Mouse (Mus musculus): ENCODE data around the gene Olfr288.

The Olfr288 gene

DNA sequence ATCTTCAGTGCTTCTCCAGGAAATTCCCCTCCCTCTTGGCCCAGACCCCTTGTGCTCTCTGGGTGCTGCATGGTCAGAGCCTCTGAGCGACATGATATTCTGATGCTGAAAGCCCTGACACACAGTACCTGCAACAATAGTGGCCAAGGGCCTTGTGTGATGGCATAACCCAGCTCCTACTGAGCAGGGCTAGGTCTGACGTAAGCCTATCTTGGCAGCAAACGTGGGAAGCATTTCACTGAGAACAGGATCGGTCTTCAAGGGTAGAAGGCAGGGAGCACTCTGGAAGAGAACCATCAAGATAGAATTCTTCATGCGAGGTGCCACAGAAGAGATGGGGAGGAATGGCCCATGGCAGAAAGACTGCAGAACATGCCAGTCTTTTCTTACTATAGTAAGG is 29.8 kb downstream of the Olfr288 start, which contains the start of gene Asb8:
Gene Asb8, minus strand, starts transcription at position 101 of the 400 bp plus-strand sequence.
- no peak for DNase-seq

DNA sequence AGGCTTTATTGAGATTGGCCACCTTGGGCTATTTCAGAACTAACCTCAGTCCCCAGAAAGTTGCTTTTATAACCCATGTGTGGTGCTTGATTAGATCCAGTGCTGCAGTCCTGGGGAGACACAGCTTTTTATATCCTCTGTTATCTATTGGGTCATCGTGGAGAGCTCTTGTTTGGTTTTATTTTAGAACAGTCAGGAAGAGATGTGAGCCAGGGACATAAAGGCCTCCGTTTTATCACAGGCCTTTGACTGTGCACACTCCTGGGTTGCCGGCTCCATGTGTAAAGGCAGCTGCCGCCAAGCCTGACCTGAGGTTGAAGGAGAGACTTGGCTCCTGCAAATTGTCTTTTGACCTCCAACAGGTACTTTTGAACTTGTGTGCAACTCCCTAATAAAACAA is 32.8 kb downstream of the Olfr288 start:
- DNase-seq = no peak

DNA sequence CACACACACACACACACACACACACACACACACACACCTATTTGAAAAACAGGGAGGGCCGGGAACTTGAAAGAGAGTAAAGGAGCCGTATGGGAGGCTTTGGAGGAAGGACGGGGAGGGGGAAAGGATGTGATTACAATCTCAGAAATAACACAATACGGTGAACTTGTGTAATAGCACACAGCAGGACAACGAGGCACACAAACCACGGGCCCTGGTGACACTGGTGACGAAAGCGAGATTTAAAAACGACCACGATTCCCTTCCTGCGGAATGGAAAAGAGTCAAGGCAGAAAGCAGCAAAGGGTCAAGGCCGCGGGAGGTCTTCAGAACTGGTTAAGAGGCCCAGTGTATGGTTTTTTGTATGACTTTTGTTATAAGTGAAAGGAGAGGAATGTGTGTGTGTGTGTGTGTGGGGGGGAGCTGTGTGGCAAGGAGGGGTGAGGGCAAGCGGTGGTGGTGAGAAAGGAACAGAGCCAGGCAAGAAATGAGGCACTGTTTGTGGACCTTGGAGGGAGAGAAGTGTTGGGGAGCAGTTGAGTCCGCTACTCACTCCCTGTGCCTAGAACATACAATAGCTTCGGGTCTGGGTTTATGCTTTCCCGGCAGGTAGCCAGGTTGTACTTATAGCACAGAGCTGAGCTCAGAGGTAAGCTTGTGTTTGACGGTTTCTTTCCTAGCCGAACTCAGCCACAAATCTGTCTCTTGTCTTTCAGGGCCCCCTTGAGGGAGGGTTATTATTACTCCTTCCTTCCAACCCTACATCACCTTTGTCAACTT is 34.1 kb downstream of the Olfr288 start:
- DNase-seq = no peak

DNA sequence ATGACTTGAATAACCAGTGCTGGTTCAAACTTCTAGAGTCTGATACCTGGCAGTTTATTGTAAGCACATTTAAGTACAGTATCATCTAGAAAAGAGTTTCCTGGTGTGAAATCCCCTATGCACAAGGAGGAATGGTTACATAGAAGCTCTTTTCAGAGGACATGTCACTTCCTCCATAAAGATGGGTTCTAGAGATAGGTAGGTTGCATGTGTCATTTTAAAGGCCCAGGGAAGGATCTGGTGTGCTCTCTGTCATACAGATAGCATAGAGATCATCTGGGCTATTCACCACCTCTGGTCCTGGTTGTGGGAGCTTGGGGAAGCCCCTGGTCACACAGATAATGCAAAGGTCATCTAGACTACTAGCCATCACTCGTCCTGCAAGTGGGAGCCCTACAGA is 38.1 kb downstream of the Olfr288 start:
- DNase-seq = no peak

DNA sequence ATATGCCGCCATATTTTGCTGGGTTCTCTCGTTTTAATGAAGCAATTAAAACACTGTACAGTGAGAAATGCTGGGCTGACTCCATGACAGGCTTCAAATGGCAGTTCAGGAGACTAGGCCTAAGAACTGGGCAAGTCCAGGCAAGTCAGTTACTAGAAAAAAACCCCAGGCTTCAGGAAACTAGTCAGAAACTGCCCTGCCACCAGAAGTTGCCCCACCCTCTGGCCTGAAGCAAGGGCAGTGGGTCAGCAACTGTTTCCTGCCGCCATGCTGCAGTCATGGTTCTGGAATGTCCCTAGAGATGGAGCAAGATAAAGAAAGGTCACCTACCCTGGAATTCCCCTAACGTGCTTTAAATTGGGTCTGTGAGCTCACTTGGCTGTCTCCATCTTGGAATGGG is 39.4 kb downstream of the Olfr288 start:
- DNase-seq = no peak

DNA sequence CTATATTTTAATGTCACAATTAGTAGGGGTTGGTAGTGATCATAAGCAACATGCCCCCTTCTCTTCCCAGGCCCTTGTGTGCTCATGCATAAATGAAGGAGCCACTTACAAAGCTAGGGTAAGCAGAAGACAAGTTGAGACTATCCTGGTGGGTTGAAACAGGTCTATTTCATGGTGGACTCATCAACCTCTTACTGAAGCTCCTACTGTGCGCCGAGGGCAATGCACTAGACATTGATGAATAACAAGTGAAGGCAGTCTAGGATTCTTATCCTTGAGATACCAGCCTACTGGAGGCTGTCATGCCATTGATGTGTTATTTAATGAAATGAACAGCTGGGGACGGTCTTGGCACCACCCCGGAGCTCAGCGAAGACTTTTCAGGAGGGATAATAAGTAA is 40.1 kb downstream of the Olfr288 start:
- no peak for DNase-seq

DNA sequence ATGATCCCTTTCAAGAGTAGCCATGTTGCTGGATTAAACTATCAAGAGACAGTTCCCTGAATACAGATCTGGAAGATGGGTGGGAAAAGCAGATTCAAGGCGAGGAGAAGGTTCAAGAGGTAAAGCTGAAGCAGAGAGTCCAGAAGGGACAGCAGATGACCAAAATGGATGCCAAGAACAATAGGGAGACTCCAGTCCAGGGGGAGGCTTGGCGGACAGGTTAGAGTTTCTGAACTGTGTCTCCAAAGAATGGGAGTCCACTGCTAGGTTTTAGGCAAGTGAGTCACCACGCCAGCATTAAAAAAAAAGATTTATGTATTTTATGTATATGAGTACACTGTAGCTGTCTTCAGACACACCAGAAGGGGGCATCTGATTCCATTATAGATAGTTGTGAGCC is 40.7 kb downstream of the Olfr288 start:
- no peak for DNase-seq

DNA sequence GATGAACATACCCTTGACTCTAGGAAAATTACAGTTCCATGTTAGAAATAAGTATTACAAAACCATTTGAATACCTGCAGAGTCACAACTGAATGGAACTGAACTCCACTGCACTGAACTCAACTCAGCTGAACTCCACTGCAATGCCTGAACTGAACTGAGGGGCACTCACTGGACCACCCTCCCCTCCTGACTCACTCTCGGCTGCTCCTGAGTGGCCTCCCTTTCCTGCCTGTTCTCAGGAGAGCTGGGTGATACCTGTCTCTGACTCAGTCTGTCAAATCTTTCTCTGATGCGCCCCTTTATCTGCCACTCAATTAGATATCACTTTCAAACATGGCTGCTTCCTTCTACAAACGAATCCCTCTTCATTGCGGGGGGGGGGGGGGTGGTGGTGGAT is 41.2 kb downstream of the Olfr288 start:
- no peak for DNase-seq

DNA sequence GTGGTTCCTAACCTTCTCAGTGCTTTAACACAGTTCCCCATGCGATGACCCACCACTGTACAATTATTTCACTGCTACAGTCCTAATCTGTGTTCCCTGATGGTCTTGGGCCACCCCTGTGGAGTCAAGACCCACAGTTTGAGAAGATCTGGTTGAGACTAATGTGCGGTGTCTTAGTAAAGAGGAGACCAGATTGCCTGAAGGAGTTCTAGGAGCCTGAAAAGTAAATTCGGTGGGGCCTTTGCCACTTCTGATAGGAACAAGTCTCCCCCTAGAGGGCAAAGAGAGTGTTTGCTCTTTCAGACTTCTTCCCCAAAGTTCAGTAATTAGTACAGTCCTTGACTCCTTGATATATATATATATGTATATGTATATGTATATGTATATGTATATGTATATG is 41.7 kb downstream of the Olfr288 start:
- peak; percentile 48 to 63 for DNase-seq

DNA sequence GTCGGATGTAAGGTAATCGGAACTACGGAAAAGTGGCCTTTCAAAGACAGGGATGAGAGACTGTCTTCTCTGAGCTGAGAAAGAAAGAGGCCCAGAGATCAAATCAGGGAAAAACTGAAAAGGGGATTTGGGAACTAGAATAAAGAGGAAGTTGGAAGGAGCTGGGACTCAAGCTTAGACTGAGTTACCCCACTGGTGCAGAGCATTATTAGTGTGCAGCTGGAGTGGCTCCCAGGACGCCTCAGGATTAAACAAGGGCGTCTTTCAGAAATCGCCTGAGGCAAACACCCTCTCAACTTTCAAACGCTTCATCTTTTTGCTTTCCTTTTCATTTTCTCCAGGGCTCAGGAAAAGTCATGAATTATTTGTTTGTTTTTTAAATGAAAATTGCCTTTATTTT is 42.4 kb downstream of the Olfr288 start:
- DNase-seq = peak in 1 of 2 experiments; percentile 25

DNA sequence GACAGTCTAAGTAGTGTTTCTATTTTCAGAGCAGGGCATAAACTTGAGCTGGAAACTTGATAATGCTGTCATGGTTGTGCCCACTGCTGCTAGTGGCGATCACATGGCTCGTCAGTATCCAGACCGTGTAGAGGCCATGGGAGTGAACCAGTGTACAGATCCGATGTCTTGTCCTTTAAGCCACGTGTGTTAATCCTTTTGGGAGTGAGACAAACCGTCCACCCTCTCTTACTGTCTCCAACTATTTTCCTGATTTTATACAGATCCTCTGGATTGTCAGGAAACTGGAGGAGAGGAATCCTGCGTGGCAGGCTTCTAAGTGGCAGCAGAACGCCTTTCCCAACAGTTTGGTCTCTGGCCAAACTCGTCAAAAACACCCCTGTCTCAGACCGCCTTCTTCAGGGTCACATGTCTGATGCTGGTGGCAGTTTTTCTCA is 46.2 kb downstream of the Olfr288 start:
- DNase-seq = no peak

DNA sequence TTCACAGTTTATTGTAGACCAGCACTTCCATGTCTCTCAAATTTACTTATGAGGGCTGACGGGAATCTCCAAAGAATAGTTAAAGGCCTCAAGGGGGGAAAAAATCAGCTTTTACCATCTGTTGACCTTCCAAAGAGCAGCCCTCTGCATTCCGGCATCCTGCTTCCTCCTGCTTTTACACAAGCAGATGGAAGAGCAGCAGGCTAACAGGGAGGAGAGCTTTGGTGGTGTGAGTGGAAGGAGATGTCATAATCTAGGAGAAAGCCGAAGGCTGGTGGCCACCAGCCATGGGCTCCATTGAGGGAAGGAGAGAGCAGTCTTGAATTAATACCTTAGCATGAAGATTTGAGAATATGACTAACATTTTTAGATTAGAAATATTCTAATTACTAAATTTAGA is 47.0 kb downstream of the Olfr288 start:
- DNase-seq = peak; percentile 41 to 42

DNA sequence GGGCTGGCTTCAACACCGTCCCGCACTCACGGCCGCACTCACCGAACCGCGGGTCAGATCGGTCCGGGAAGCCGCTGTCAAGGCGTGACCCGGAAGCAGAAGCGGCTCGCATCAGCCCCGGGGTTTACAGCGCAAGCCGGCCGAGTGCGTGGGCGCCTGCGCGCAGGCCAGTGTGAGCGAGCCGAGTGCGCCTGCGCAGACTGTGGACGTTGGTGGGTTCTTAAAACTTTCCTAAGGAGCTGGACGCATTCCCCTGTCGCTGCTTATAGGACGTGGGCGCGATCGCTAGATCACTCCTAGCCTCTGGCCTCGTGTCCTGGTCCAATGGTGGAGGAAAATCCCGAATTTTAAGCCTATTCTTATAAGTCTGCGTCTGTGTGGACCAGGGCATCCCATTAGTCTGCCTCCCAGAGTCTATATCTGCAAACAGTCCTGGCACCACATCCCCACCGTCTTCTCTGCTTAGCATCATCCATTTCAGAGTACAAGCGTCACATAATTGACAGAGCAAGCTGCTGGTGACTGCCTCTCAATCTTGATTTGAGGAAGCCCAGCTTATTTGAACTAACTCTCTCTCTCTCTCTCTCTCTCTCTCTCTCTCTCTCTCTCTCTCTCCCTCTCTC is 49.7 kb downstream of the Olfr288 start:
- peak; percentile 96 to 97 for DNase-seq

DNA sequence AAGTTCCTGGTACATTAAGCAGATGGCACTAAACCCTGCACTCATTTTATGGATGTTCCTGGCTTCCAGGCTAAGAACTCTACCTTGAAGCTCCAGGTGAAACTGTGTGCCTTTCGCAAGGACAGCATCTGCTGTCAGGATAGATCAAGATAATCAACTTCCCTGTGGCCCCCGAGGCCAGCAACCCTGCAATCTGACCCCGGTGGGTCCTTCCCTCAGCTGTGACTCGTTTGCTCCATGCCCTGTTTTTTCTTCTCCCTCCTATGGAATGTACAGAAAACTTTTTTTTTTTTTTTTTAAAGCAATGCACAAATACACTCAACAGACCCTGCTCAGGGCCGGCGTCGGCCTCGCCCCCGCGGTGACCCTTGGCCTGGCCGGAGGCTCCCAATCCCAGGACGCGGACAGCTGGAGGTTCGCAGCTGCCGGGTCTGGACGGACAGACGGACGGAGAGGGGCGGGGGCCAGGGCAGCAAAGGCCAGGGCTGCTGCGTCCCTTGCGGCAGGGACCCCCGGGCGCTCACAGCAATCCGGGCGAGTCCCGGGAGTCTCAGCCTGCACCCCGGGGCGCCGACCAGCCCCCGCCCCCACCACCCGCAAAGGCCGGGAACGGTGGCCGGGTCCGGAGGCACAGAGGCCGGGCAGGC is 50.4 kb downstream of the Olfr288 start:
- peak; percentile 56 to 64 for DNase-seq

DNA sequence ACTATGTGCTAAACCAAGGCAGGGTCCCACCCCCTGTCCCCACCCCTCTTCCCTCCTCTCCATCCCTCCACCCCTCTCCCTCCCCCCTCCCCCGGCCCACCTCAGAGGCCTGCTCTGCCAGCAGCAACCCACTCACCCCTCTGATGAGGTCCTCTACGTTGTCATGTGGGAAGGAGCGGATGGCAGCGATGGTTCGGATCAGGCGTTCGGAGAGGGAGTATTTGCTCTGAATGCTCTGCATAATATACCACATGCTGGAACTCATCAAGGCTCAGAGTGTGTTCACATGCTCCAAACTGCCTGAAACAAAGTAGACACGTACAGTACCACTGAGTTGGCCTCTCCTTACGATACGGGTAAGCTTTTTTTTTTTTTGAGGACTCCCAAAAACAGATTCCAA is 52.8 kb downstream of the Olfr288 start:
- no peak for DNase-seq

DNA sequence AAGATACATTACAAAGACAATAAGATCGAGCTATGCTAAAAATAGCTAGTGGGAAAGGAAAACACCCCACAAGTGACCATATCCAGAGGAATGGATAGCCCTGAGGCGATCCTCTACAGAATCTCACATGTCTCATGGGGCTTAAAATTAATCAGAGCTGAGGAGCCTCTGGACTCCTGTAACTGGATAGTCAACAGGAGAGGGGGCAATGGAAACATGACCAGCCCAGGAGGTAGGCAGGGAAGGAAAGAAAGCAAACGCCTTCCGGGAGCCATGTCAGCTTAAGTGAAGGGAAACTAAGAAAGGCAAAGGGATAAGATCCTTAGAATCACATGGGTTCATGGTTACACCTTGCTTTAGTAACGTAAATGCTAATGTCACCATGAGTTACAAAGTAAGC is 54.5 kb downstream of the Olfr288 start:
- no peak for DNase-seq

DNA sequence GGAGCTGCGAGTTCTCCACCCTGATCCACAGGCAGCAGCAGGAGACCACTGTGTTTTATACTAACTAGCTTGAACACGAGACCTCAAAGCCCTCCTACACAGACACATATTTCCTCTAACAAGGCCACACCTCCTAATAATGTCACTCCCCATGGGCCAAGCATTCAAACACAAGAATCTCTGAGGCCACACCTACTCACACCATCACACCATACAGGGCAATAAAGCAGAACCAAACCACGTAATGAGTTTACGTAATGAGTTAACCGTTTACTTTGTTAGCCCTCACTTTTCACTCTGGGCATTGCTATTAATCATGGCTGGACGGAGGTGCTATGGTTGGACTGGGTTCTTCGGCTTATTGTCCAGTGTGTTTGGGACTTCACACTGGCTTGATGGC is 55.6 kb downstream of the Olfr288 start:
- no peak for DNase-seq

DNA sequence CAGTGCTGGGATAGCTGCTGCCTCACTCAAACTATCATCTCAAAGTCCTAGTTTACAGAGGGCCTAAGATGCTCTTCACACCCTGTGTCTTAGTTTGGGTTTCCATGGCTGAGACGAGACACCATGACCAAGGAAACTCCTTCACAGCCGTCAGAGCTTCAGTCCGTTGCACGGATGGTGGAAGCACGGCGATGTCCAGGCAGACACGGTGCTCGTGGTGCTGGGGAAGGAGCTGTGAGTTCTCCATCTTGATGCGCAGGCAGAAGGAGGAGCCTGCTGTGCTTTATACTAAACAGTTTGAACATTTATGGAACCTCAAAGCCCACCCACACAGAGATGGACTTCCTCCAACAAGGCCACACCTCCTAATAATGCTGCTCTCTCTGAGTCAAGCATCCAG is 58.5 kb downstream of the Olfr288 start:
- no peak for DNase-seq
